Mouse (Mus musculus) heart, adult 9 months (tissue): Measurements from ENCODE around the gene Sorbs2.

Source experiments
- DNase-seq, 2 experiments: peaks; one replicate each; pipeline ENCODE4 v3.0.0; 2022; ENCODE audit warnings: low spot score in 2 of 2

The Sorbs2 gene

GRCm38 (mm10) chr8:45621576-45622178 lies 114.1 kb downstream of the Sorbs2 start:
- no peak for DNase-seq

- no peak for DNase-seq
Observed at GRCm38 (mm10) chr8:45626406-45626805, 118.8 kb downstream of the Sorbs2 start.

- DNase-seq: peak; percentile 34 to 50
Observed at GRCm38 (mm10) chr8:45627246-45628241, 120.0 kb downstream of the Sorbs2 start.

- DNase-seq: no peak
Observed at GRCm38 (mm10) chr8:45628421-45629065, 121.0 kb downstream of the Sorbs2 start.

GRCm38 (mm10) chr8:45629066-45629430 lies 121.5 kb downstream of the Sorbs2 start:
- no peak for DNase-seq

- DNase-seq: no peak
Observed at GRCm38 (mm10) chr8:45631023-45631422, 123.4 kb downstream of the Sorbs2 start.

GRCm38 (mm10) chr8:45635155-45635554 lies 127.6 kb downstream of the Sorbs2 start:
- DNase-seq: no peak

- no peak for DNase-seq
Observed at GRCm38 (mm10) chr8:45637745-45638144, 130.2 kb downstream of the Sorbs2 start.

GRCm38 (mm10) chr8:45639444-45639843 lies 131.9 kb downstream of the Sorbs2 start:
- DNase-seq: no peak

- no peak for DNase-seq
Observed at GRCm38 (mm10) chr8:45644651-45645050, 137.1 kb downstream of the Sorbs2 start.

- DNase-seq: no peak
Observed at GRCm38 (mm10) chr8:45649063-45649462, 141.5 kb downstream of the Sorbs2 start.

GRCm38 (mm10) chr8:45649966-45650365 lies 142.4 kb downstream of the Sorbs2 start:
- no peak for DNase-seq

- peak in 1 of 2 experiments; percentile 41 for DNase-seq
Observed at GRCm38 (mm10) chr8:45658021-45658420, 150.4 kb downstream of the Sorbs2 start.

- peak; percentile 44 to 45 for DNase-seq
Observed at GRCm38 (mm10) chr8:45658458-45659325, 151.1 kb downstream of the Sorbs2 start.

GRCm38 (mm10) chr8:45659473-45659872 lies 151.9 kb downstream of the Sorbs2 start:
- no peak for DNase-seq

- DNase-seq: no peak
Observed at GRCm38 (mm10) chr8:45660570-45660969, 153.0 kb downstream of the Sorbs2 start.

- DNase-seq: no peak
Observed at GRCm38 (mm10) chr8:45661605-45662004, 154.0 kb downstream of the Sorbs2 start.

GRCm38 (mm10) chr8:45666221-45666620 lies 158.6 kb downstream of the Sorbs2 start:
- no peak for DNase-seq

GRCm38 (mm10) chr8:45673149-45673548 lies 165.6 kb downstream of the Sorbs2 start:
- DNase-seq: no peak

GRCm38 (mm10) chr8:45675821-45676279 lies 168.3 kb downstream of the Sorbs2 start:
- DNase-seq: no peak

- DNase-seq: no peak
Observed at GRCm38 (mm10) chr8:45677114-45677853, 169.7 kb downstream of the Sorbs2 start.
